ENCODE assay signal across 11 mouse cellular contexts in genomic region chr2:154538710-154539109, GRCm38 (mm10). TPM values are rescaled to one million over a fixed set of nuclear protein-coding genes. Genes with fewer than 3 reads are reported as not detected.
DNase-seq lines count a peak whose midpoint lies in the region; ATAC-seq lines count a peak whose summit lies in the region.
"Had no signal": no experiment of that assay in that cellular context is flagged by ENCODE, and none has a peak within 500 bp of the region (broad histone marks: within the 10 kb centered on the region; RNA-seq: fewer than 3 reads in every experiment).

No protein-coding gene starts in this region.

- peaks cover 26% of the 10 kb centered on the region for H3K4me1 ChIP-seq in midbrain, embryonic 13.5 days (replicated peaks)
- H3K4me1 ChIP-seq in midbrain, embryonic 11.5 days (ENCODE audit: control insufficient read depth, insufficient read depth, low read length), result no peaks in the 10 kb centered on the region
- peaks cover 20% of the 10 kb centered on the region for H3K4me1 ChIP-seq in hindbrain, embryonic 15.5 days (replicated peaks)

- H3K9me3 ChIP-seq in midbrain, embryonic 13.5 days, result no peaks in the 10 kb centered on the region
- H3K9me3 ChIP-seq in midbrain, embryonic 11.5 days (ENCODE audit: control insufficient read depth, low read length), result no peaks in the 10 kb centered on the region
- H3K9me3 ChIP-seq in hindbrain, embryonic 15.5 days, result no peaks in the 10 kb centered on the region

- H3K36me3 ChIP-seq in midbrain, embryonic 13.5 days, result peaks cover 47% of the 10 kb centered on the region
- peaks cover 5% of the 10 kb centered on the region; the same call in 1 of the 2 replicates for H3K36me3 ChIP-seq in midbrain, embryonic 11.5 days (ENCODE audit: control insufficient read depth, insufficient read depth, low read length)
- peaks cover 26% of the 10 kb centered on the region for H3K36me3 ChIP-seq in hindbrain, embryonic 15.5 days

- 53% methylated on average over 3 of the region's 3 CpGs for WGBS in midbrain, embryonic 13.5 days
- 75% methylated on average over 3 of the region's 3 CpGs for WGBS in midbrain, embryonic 11.5 days
- WGBS in hindbrain, embryonic 15.5 days, result 33% methylated on average over 3 of the region's 3 CpGs

- H3K4me3 ChIP-seq in midbrain, embryonic 13.5 days (replicated peaks), result no peak overlapping the region
- no peak overlapping the region for H3K4me3 ChIP-seq in midbrain, embryonic 11.5 days (ENCODE audit: low read depth, low read length)
- H3K4me3 ChIP-seq in hindbrain, embryonic 15.5 days, result no peak overlapping the region
- H3K4me3 ChIP-seq: erythroblast, embryonic 14.5 days had no signal

- peak; percentile 5; the same call in 1 of the 2 replicates for ATAC-seq in frontal cortex, adult (ENCODE audit: low TSS enrichment)
- ATAC-seq in midbrain, embryonic 13.5 days, result no peak
- no peak for ATAC-seq in midbrain, embryonic 11.5 days (ENCODE audit: low FRiP score)
- ATAC-seq in hindbrain, embryonic 15.5 days (ENCODE audit: low FRiP score, low read depth), result no peak

- no peak overlapping the region for H3K9ac ChIP-seq in midbrain, embryonic 13.5 days (replicated peaks)
- H3K9ac ChIP-seq in midbrain, embryonic 11.5 days (ENCODE audit: low read length), result no peak overlapping the region
- H3K9ac ChIP-seq in hindbrain, embryonic 15.5 days, result no peak overlapping the region

- H3K4me2 ChIP-seq in midbrain, embryonic 13.5 days (replicated peaks), result no peak overlapping the region
- no peak overlapping the region for H3K4me2 ChIP-seq in midbrain, embryonic 11.5 days
- H3K4me2 ChIP-seq in hindbrain, embryonic 15.5 days, result no peak overlapping the region

- intact Hi-C loops in left cerebral cortex, postnatal 36 days (cut with DNase I), result loop anchor here (1.0 to 10.0 kb wide), 2 partner anchors 64 to 121 kb away; no protein-coding TSS in a partner anchor

- H3K27ac ChIP-seq in midbrain, embryonic 13.5 days, result peak overlapping the region; percentile 67
- no peak overlapping the region for H3K27ac ChIP-seq in midbrain, embryonic 11.5 days (ENCODE audit: low read depth, low read length)
- peak overlapping the region; percentile 56 for H3K27ac ChIP-seq in hindbrain, embryonic 15.5 days (replicated peaks)

- no peaks in the 10 kb centered on the region for H3K27me3 ChIP-seq in midbrain, embryonic 13.5 days
- H3K27me3 ChIP-seq in midbrain, embryonic 11.5 days (ENCODE audit: control insufficient read depth, insufficient read depth, low read length), result no peaks in the 10 kb centered on the region
- H3K27me3 ChIP-seq in hindbrain, embryonic 15.5 days, result no peaks in the 10 kb centered on the region

- no peak for DNase-seq in frontal cortex, postnatal 36 days (ENCODE audit: low spot score in 2 of 2)
- no peak for DNase-seq in midbrain, embryonic 11.5 days (ENCODE audit: low spot score, missing footprints)
- peak; percentile 38 for DNase-seq in retina, embryonic 14.5 days (ENCODE audit: low spot score)
- DNase-seq in left cerebral cortex, postnatal 36 days (ENCODE audit: low spot score in 2 of 2), result no peak
- DNase-seq in adrenal gland, postnatal 4 days (ENCODE audit: low spot score in 2 of 2), result no peak
- DNase-seq: kidney, postnatal 14 days; left cerebral cortex, postnatal 4 days had no signal

RNA-seq across cellular contexts. Expression of gene 1700003F12Rik, which starts 8.2 kb away (rescaled TPM):
- polyA plus RNA-seq in midbrain, embryonic 13.5 days (2015; fragmentation: Nextera tagmentation; extraction: Ambion mirVana), result 1.8 and 2.0 TPM in 2 replicates
- 2.4 and 2.6 TPM in 2 replicates for polyA plus RNA-seq in midbrain, embryonic 11.5 days (2014; fragmentation: Nextera tagmentation; extraction: Ambion mirVana)
- polyA plus RNA-seq in hindbrain, embryonic 15.5 days (2015; fragmentation: Nextera tagmentation; extraction: Ambion mirVana), result 1.7 and 2.7 TPM in 2 replicates
- total RNA-seq in left cerebral cortex, postnatal 36 days (2021), result 1 to 10 TPM in 1 of 2 experiments, under 1 TPM in 1; 0.49 to 1.2 TPM
- total RNA-seq in adrenal gland, postnatal 4 days (2021), result 1 to 10 TPM in 1 of 2 experiments, under 1 TPM in 1; 0.76 to 1.4 TPM
- polyA plus RNA-seq: erythroblast, embryonic 14.5 days had no signal

RNA-seq across cellular contexts. Expression of gene Actl10, which starts 12.9 kb away (rescaled TPM):
- 0.26 and 0.55 TPM in 2 replicates for polyA plus RNA-seq in midbrain, embryonic 13.5 days (2015; fragmentation: Nextera tagmentation; extraction: Ambion mirVana)
- not detected in 2 replicates for polyA plus RNA-seq in midbrain, embryonic 11.5 days (2014; fragmentation: Nextera tagmentation; extraction: Ambion mirVana)
- 0.52 and 0.76 TPM in 2 replicates for polyA plus RNA-seq in hindbrain, embryonic 15.5 days (2015; fragmentation: Nextera tagmentation; extraction: Ambion mirVana)
- not detected for total RNA-seq in left cerebral cortex, postnatal 36 days (2021)
- under 1 TPM in 1 of 2 experiments, not detected in 1; 0.25 TPM for total RNA-seq in adrenal gland, postnatal 4 days (2021)

RNA-seq across cellular contexts. Expression of gene Necab3, which starts 20.0 kb away (rescaled TPM):
- 13.4 and 14.5 TPM in 2 replicates for polyA plus RNA-seq in midbrain, embryonic 13.5 days (2015; fragmentation: Nextera tagmentation; extraction: Ambion mirVana)
- polyA plus RNA-seq in midbrain, embryonic 11.5 days (2014; fragmentation: Nextera tagmentation; extraction: Ambion mirVana), result 6.1 and 6.9 TPM in 2 replicates
- 20.3 and 21.4 TPM in 2 replicates for polyA plus RNA-seq in hindbrain, embryonic 15.5 days (2015; fragmentation: Nextera tagmentation; extraction: Ambion mirVana)
- total RNA-seq in left cerebral cortex, postnatal 36 days (2021), result 10 to 100 TPM; 88.7 to 95.3 TPM
- 1 to 10 TPM; 5.1 to 5.9 TPM for total RNA-seq in adrenal gland, postnatal 4 days (2021)

RNA-seq across cellular contexts. Expression of gene E2f1, which starts 31.0 kb away (rescaled TPM):
- polyA plus RNA-seq in midbrain, embryonic 13.5 days (2015; fragmentation: Nextera tagmentation; extraction: Ambion mirVana), result 13.6 and 15.2 TPM in 2 replicates
- polyA plus RNA-seq in midbrain, embryonic 11.5 days (2014; fragmentation: Nextera tagmentation; extraction: Ambion mirVana), result 14.5 and 15.3 TPM in 2 replicates
- 8.4 and 8.6 TPM in 2 replicates for polyA plus RNA-seq in hindbrain, embryonic 15.5 days (2015; fragmentation: Nextera tagmentation; extraction: Ambion mirVana)
- total RNA-seq in left cerebral cortex, postnatal 36 days (2021), result 10 to 100 TPM; 10.2 to 14.6 TPM
- 10 to 100 TPM; 20.5 to 23.3 TPM for total RNA-seq in adrenal gland, postnatal 4 days (2021)
